Mouse (Mus musculus) layer of hippocampus, adult 2 months (tissue): ENCODE results near the gene Depdc5. TPM values are rescaled to one million over a fixed set of nuclear protein-coding genes. Genes with fewer than 3 reads are reported as not detected.

Source experiments
- DNase-seq, 2 experiments: peaks; one replicate each; pipeline ENCODE4 v3.0.0; 2022; ENCODE audit warnings: low spot score in 2 of 2
- H3K27ac ChIP-seq: fragments of 200-600 bp; 2 replicates; pipeline ENCODE4 v1.8.1; 2022
- H3K4me3 ChIP-seq: fragments of 200-600 bp; 2 replicates; pipeline ENCODE4 v1.8.1; 2022; ENCODE audit warnings: mild to moderate bottlenecking
- CTCF ChIP-seq: fragments of 200-600 bp; conservative IDR thresholded peaks from 2 replicates; pipeline ENCODE4 v1.8.1; 2022; ENCODE audit warnings: antibody characterized with exemption, mild to moderate bottlenecking, moderate library complexity
- total RNA-seq, 2 experiments: library from RNA; stranded (reverse); gene quantifications; 2 replicates each; pipeline ENCODE4 v1.2.3; 2021

Gene Depdc5
- total RNA-seq, 2 experiments from 2014 or later: 67.8 to 73.2 TPM

DNA sequence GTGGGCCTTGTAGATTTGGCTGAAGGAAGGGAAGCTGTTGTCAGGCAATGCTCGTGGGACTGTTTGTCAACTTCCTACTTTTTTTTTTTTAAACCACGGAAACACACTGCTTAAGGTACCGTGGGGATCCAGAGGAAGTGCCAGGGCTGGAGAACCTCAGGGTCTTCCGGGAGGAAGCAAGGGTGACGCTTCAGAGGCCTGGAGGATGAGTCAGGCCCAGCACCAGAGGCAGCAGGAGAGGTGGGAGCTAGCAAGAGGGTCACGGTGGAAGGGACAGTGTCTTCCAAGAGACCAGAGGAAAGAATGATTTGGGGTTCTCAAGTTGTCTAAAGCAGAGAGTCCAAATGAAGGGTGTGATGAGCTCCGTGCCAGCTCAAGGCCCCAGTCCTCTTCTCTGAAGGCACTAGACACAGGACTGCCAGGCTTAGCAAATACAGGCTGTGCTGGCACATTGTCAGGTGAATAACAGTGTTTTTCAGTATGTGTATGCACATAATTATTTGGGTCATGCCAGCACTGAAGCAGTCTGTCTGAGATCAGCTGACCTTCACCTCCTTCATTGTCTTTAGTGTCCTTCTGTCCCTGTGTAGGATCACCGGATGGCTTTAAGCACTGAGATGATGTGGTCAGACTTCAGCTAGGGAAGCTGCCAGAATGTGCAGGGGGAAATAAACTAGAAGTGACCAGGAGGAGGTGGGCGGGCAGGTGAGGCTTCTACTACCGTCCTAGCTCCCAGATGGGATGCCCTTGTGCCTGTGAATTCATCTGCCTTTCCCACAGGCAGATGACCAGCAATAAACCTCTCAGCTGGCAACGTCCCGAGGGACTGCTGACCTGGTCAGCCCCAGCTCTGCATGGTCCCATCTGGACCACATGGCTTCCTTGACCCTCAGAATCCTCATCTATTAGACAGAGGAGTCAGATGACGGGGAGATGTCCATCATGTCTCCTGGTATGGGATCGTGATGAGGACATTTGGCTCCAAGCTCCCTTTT is 146.6 kb downstream of the Depdc5 start:
- no peak for TF ChIP-seq CTCF
- no peak overlapping the region for H3K4me3 ChIP-seq
- no peak for DNase-seq
- peak overlapping the region; percentile 76 for H3K27ac ChIP-seq

DNA sequence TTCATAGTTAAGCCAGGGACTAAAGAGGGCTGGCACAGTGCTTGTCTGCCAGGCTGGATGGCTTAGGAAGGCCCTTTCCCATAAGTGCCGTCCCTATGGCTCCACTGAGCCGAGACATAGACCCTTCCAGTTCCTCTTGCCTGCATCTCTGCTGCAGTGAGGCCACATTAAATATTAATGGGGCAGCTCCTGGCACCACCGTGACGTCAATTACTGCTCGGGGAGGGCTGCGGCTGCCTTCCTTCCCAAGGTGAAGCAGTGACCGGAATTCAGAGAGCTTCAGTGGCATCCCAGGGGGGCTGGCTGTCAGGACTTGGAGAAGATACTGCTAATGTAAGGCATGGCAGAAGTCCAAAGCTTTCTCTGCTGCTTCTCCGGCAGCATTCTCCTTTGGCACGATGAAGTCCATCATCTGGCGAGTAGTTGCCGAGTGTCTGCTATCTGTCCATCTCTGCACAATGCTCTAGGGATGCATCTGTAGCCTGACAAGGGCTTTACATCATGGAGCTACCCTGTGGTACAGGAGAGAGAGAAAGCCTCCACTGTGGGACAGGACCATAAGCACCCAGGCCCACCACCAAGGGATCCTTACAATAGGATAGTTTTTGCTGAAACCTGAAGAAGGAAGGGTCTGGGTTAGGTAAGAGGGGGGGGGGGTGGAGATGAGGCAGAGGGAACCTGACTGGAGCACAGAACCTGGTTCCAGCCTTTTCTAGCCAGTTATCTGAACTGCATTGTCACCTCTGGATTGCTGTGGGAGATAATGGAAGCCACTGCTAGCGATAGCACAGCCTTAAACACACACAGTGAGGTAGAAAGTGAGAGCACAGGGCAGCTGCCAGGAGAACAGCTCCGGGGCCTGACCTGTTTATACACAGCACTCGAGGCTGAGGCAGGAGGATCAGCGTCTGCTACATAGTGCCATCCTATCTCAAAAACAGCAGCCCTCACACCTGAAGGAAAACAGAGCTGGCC is 147.9 kb downstream of the Depdc5 start:
- no peak for TF ChIP-seq CTCF
- H3K27ac ChIP-seq: peak overlapping the region; percentile 76
- DNase-seq: no peak
- no peak overlapping the region for H3K4me3 ChIP-seq

DNA sequence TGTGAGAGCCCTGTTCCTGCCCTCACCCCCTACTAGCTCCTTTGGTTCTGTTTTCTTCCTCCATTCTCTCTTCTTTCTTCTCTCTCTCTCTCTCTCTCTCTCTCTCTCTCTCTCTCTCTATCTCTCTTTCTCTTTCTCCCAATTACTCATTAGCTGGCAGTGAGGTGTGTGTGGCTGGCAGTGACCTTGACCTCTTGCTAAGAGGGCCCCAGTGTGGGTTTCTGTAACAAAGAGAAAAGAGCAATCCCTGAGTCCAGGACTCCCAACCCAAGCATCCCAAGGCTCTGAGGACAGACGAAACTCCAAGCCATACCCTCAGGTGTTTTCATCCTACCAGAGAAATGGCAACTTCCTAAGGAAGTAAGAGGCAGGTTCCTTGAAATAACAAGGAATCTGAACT is 150.6 kb downstream of the Depdc5 start:
- no peak overlapping the region for H3K27ac ChIP-seq
- no peak overlapping the region for H3K4me3 ChIP-seq
- DNase-seq: no peak
- TF ChIP-seq CTCF: no peak

DNA sequence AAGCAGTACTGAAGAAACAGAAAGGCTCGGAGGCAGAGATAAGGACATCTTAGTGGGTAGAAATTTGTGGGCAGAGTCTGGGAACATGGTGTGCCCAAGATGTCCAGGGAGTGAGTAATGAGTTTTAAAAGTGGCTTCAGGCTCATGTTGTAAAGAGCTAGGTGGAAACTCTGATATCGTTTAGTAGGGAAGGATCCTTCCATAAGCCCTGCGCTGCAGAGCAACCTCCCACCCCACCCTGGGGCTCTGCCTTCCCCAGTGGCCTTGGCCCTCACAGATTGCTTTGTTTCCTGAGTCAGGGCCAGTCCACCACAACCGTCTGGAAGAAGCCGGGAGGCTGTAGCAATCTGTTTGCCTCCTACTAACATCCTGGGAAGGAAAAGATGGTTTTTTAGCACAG is 152.1 kb downstream of the Depdc5 start:
- Histone ChIP-seq H3K27ac (peak overlapping the region; percentile 65), H3K4me3 (no peak overlapping the region)
- no peak for DNase-seq
- no peak for TF ChIP-seq CTCF

DNA sequence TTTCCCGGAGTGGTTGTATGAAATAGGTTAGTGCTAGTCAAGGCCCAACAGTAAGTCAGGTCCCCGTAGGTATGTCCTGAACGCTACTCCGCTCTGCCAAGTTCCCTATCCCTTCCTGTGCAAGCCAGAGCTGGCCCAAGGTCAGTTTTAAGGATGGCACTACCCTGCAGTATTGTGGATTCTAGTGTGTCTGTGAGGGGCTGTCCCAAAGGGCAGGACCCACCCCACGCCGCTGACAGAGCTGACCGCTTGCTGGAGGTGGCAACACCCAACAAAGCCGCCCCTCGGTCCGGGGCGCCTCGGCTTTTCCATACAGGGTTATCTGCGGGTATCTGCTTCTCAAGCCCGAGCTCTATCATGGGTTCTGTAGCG is 154.7 kb downstream of the Depdc5 start:
- TF ChIP-seq CTCF: no peak

DNA sequence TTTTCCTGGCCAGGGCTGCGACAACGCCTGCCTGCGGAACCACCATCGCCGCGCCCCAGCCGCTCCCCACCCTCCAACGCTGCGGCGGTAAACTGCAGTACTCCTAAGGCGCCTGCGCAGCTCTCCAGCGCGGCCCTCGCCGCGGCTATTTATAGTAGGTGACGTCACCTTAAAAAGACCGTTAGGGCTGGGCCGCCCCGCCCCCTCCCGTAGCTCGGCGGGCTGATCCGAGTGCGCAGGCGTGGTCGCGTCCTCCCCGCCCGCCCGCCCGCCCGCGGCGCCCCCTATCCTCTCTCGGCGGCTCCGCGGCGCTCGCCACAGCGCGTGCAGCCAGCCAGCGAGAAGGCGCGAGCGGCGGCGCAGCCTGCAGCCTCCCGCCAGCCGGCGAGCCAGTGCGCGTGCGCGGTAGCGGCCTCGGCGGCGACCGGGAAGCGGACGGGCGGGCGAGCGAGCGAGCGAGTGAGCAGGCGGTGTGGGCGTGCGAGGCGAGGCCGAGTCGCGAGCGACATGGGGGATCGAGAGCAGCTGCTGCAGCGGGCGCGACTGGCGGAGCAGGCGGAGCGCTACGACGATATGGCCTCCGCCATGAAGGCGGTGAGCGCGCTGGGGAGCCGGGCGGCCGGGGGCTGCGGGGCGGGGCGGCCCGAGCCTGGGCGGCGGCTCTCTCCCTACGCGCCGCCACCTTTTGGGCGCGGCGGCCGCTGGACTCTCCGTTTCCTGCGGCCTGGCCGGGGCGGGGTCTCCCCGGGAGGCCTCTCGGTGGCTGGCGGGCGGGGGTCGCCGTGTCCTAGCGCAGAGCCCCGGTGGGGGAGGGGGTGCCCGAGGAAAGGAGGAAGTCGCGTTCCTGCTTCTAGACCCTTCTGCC is 155.3 kb downstream of the Depdc5 start, which contains the start of gene Ywhah:
TSS of gene Ywhah (plus strand) at position 256 of the 865 bp plus-strand sequence.
- DNase-seq: peak; percentile 97
- TF ChIP-seq CTCF: peak; percentile 84
- Histone ChIP-seq H3K4me3 (peak within 1 kb of the TSS; percentile 86), H3K27ac (peak within 1 kb of the TSS; percentile 97)

More for the DNA sequence above, 154.7 kb downstream of the Depdc5 start:
- H3K27ac ChIP-seq: peak overlapping the region; percentile 97
- no peak for DNase-seq
- peak overlapping the region; percentile 62 for H3K4me3 ChIP-seq

DNA sequence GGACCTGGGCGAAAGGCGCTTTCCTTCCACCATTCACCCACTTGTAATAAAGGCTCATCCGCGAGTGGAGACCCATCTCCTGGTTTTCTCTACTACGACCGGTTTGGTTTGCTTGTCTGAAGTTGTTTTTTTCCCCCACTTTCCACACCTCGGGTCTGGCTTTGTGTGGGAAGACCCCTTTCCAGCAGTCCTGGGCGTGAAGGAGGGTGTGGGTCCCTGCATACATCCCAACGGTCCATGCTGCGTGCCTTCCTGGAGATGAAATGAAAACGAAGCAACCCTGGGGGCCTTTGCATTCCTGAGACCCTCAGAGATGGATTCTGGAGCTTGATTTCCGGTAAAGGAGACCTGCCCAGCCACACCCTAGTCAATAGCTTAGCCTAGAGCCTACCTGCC is 155.9 kb downstream of the Depdc5 start:
- Histone ChIP-seq H3K4me3 (peak overlapping the region; percentile 86), H3K27ac (peak overlapping the region; percentile 97)
- no peak for DNase-seq
- no peak for TF ChIP-seq CTCF

DNA sequence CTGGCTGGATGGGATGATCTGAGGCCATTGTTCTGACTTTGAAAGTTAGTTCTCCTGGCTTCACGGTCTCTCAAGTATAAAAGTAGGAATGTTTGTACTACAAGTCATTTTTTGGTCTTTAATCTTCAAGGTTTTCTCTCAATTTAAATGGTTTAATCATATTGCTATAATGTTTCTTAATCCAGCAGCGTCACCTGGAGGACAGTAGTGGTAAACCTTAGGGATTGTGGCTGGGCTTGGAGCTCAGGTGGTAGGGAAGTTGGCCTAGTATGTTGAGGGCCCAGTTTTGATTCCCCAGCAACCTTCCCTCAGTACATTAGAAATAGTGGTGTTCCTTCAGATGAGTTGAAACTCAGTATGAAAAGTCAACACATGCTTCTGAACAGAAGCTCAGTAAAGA is 158.1 kb downstream of the Depdc5 start:
- Histone ChIP-seq H3K4me3 (peak overlapping the region; percentile 86), H3K27ac (peak overlapping the region; percentile 97)
- peak; percentile 77 for TF ChIP-seq CTCF
- no peak for DNase-seq

DNA sequence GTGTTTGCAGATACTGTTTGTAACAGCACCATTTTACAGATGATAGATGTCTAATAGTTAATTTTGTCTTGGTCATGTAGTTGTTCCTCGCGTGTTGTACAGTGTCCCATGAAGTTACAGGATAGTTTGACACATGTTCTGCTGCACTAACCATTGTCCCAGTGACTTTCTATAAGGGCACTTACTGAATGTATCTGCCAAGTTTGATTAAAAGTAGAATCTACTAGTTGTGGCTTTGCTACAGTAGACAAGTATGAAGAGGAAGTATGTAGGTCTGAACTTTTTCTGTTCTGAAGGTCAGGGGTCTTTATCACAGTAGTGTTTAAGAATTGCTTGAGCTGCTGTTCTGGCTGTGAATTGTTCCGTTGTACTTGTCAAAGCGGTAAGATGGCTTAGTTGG is 159.8 kb downstream of the Depdc5 start:
- Histone ChIP-seq H3K4me3 (peak overlapping the region; percentile 86), H3K27ac (peak overlapping the region; percentile 97)
- TF ChIP-seq CTCF: no peak
- DNase-seq: no peak

DNA sequence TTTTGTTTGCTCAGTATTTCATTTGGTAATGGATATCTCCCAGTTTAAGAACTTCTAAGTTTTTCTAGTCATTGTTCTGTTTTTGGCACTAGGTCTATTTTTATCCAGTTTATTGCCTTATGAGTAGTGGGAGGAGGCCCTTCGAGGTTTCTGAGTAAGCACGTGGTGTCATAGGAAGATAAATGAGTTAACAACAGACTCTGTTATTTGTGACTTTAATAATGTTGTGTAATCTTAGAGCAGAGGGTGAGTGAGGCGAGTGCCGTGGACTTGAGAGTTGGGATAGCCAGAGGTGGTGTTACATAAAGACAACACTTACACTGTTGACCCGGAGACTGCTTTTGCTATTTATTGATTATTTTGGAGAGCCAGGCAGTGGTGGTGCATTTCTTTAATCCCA is 161.0 kb downstream of the Depdc5 start:
- H3K27ac ChIP-seq: peak overlapping the region; percentile 62
- TF ChIP-seq CTCF: no peak
- peak overlapping the region; percentile 1; the same call in 1 of the 2 replicates for H3K4me3 ChIP-seq
- no peak for DNase-seq

DNA sequence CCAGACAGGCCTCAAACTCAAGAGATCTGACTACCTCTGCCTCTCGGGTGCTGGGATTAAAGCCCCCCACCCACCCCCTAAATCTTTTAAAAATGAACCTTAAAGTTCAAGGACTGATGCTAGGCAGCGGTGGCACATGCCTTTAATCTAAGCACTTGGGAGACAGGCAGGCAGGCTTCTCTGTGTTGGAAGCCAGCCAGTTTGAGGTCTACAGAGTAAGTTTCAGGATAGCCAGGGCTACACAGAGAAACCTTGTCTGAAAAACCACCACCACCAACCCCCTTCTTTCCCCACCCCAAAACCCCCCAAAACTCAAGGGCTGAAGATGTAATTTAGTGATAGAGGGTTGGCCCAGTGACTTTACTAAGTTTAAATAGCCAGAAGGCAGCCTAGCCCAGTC is 165.2 kb downstream of the Depdc5 start:
- H3K27ac ChIP-seq: peak overlapping the region; percentile 79; the same call in 1 of the 2 replicates
- H3K4me3 ChIP-seq: no peak overlapping the region
- no peak for TF ChIP-seq CTCF
- DNase-seq: no peak
